Mouse (Mus musculus) kidney, embryonic 16.5 days (tissue): ENCODE results near the gene Acadm. TPM values are rescaled to one million over a fixed set of nuclear protein-coding genes. Genes with fewer than 3 reads are reported as not detected.
A peak's percentile ranks its signal among the peaks of the same experiment; 100 is the strongest.

Experiments
- ATAC-seq: fragments of 200-750 bp; cut with Nextera tagmentation; 2 replicates; pipeline ENCODE4 v1.8.0; 2017; ENCODE audit warnings: moderate TSS enrichment; ENCODE audit not compliant: low FRiP score, low TSS enrichment
- H3K27ac ChIP-seq: fragments of 300-500 bp; sonication (generic); 2 replicates; pipeline ENCODE4 v1.5.1; 2014; ENCODE audit warnings: low read length
- H3K27me3 ChIP-seq: fragments of 300-500 bp; sonication (generic); 2 replicates; pipeline ENCODE4 v1.6.1; 2014; ENCODE audit warnings: low read length, control low read depth, mixed read lengths; ENCODE audit not compliant: insufficient read depth
- H3K36me3 ChIP-seq: fragments of 300-500 bp; sonication (generic); 2 replicates; pipeline ENCODE4 v1.6.1; 2014; ENCODE audit warnings: low read length, control low read depth, mixed read lengths; ENCODE audit not compliant: insufficient read depth
- H3K4me1 ChIP-seq: fragments of 300-500 bp; sonication (generic); 2 replicates; pipeline ENCODE4 v1.6.1; 2014; ENCODE audit warnings: low read length, control low read depth, mixed read lengths; ENCODE audit not compliant: insufficient read depth
- H3K4me2 ChIP-seq: fragments of 300-500 bp; sonication (generic); replicated peaks from 2 replicates; pipeline ENCODE4 v1.6.1; 2014; ENCODE audit warnings: low read depth, low read length
- H3K4me3 ChIP-seq: fragments of 300-500 bp; sonication (generic); 2 replicates; pipeline ENCODE4 v1.5.1; 2014; ENCODE audit warnings: mild to moderate bottlenecking, low read length
- H3K9ac ChIP-seq: fragments of 300-500 bp; sonication (generic); replicated peaks from 2 replicates; pipeline ENCODE4 v1.6.1; 2014; ENCODE audit warnings: low read length
- H3K9me3 ChIP-seq: fragments of 300-500 bp; sonication (generic); 2 replicates; pipeline ENCODE4 v1.6.1; 2016; ENCODE audit warnings: low read length, control low read depth
- WGBS: fragments of 180-500 bp; shearing (Covaris S2); extraction: QIAGEN DNeasy Blood & Tissue Kit; methylation state at CpG from one replicate; pipeline ENCODE4 v1.1.7; 2014; 5-methylcytosine and 5-hydroxymethylcytosine counted together
- polyA plus RNA-seq: library from polyadenylated mRNA; unstranded; fragments of >200 nt; fragmentation: Nextera tagmentation; extraction: Ambion mirVana; gene quantifications from 2 replicates; pipeline ENCODE4 v1.2.1, GENCODE M21; 2015

Gene Acadm
- polyA plus RNA-seq, 1 experiment from 2014 or later: 164 TPM

GRCm38 (mm10) chr3:153906136-153906871 lies 38.1 kb downstream of the Acadm start, which contains the start of gene Msh4:
Gene Msh4 (minus strand): TSS chr3:153906138.
- Histone ChIP-seq H3K9me3 (no peaks in the 10 kb centered on the region), H3K27ac (no peak within 1 kb of the TSS), H3K36me3 (peaks cover 74% of the 10 kb centered on the region), H3K27me3 (no peaks in the 10 kb centered on the region), H3K4me1 (peaks cover 23% of the 10 kb centered on the region), H3K4me3 (no peak within 1 kb of the TSS), H3K4me2 (no peak within 1 kb of the TSS), H3K9ac (no peak within 1 kb of the TSS)
- 86% methylated on average over 9 of the region's 9 CpGs for WGBS
- no peak for ATAC-seq

GRCm38 (mm10) chr3:153905251-153906135 lies 38.9 kb downstream of the Acadm start:
- Histone ChIP-seq H3K27me3 (no peaks in the 10 kb centered on the region), H3K9me3 (no peaks in the 10 kb centered on the region), H3K4me1 (peaks cover 15% of the 10 kb centered on the region), H3K4me3 (no peak overlapping the region), H3K9ac (no peak overlapping the region), H3K27ac (no peak overlapping the region), H3K36me3 (peaks cover 68% of the 10 kb centered on the region), H3K4me2 (no peak overlapping the region)
- WGBS: 88% methylated on average over 49 of the region's 49 CpGs
- ATAC-seq: peak; percentile 55

GRCm38 (mm10) chr3:153904586-153904985 lies 39.8 kb downstream of the Acadm start:
- H3K9me3 ChIP-seq: no peaks in the 10 kb centered on the region
- no peak overlapping the region for H3K9ac ChIP-seq
- no peak overlapping the region for H3K4me3 ChIP-seq
- H3K27ac ChIP-seq: no peak overlapping the region
- peak; percentile 74; the same call in 1 of the 2 replicates for ATAC-seq
- peaks cover 59% of the 10 kb centered on the region for H3K36me3 ChIP-seq
- H3K4me1 ChIP-seq: peaks cover 6% of the 10 kb centered on the region
- no peaks in the 10 kb centered on the region for H3K27me3 ChIP-seq
- 61% methylated on average over 6 of the region's 6 CpGs for WGBS
- no peak overlapping the region for H3K4me2 ChIP-seq

GRCm38 (mm10) chr3:153902595-153902994 lies 41.8 kb downstream of the Acadm start:
- Histone ChIP-seq H3K9me3 (no peaks in the 10 kb centered on the region), H3K4me1 (no peaks in the 10 kb centered on the region), H3K4me2 (no peak overlapping the region), H3K9ac (no peak overlapping the region), H3K4me3 (no peak overlapping the region), H3K27me3 (no peaks in the 10 kb centered on the region), H3K36me3 (peaks cover 40% of the 10 kb centered on the region), H3K27ac (no peak overlapping the region)
- ATAC-seq: no peak
- WGBS: 65% methylated on average over 3 of the region's 3 CpGs

GRCm38 (mm10) chr3:153901904-153902303 lies 42.5 kb downstream of the Acadm start:
- no peak overlapping the region for H3K4me2 ChIP-seq
- no peak overlapping the region for H3K4me3 ChIP-seq
- H3K4me1 ChIP-seq: no peaks in the 10 kb centered on the region
- WGBS: 71% methylated on average over 1 of the region's 1 CpGs
- H3K36me3 ChIP-seq: peaks cover 37% of the 10 kb centered on the region
- no peak overlapping the region for H3K27ac ChIP-seq
- H3K9me3 ChIP-seq: no peaks in the 10 kb centered on the region
- ATAC-seq: no peak
- H3K27me3 ChIP-seq: no peaks in the 10 kb centered on the region
- H3K9ac ChIP-seq: no peak overlapping the region

GRCm38 (mm10) chr3:153897216-153897615 lies 47.2 kb downstream of the Acadm start:
- WGBS: 65% methylated on average over 6 of the region's 6 CpGs
- no peak overlapping the region for H3K4me2 ChIP-seq
- H3K27me3 ChIP-seq: no peaks in the 10 kb centered on the region
- no peak overlapping the region for H3K9ac ChIP-seq
- no peaks in the 10 kb centered on the region for H3K36me3 ChIP-seq
- no peak overlapping the region for H3K4me3 ChIP-seq
- no peaks in the 10 kb centered on the region for H3K4me1 ChIP-seq
- H3K9me3 ChIP-seq: no peaks in the 10 kb centered on the region
- no peak overlapping the region for H3K27ac ChIP-seq
- ATAC-seq: no peak

- Histone ChIP-seq H3K27me3 (no peaks in the 10 kb centered on the region), H3K9ac (no peak overlapping the region), H3K4me3 (no peak overlapping the region), H3K4me2 (no peak overlapping the region), H3K9me3 (no peaks in the 10 kb centered on the region), H3K36me3 (no peaks in the 10 kb centered on the region), H3K27ac (no peak overlapping the region), H3K4me1 (no peaks in the 10 kb centered on the region)
- ATAC-seq: no peak
- WGBS: 89% methylated on average over 3 of the region's 3 CpGs
Measured at GRCm38 (mm10) chr3:153895454-153895853, 49.0 kb downstream of the Acadm start.

GRCm38 (mm10) chr3:153889188-153889781 lies 55.1 kb downstream of the Acadm start:
- Histone ChIP-seq H3K4me3 (no peak overlapping the region), H3K4me2 (no peak overlapping the region), H3K4me1 (no peaks in the 10 kb centered on the region), H3K27ac (no peak overlapping the region), H3K27me3 (no peaks in the 10 kb centered on the region), H3K9ac (no peak overlapping the region), H3K9me3 (no peaks in the 10 kb centered on the region), H3K36me3 (no peaks in the 10 kb centered on the region)
- no peak for ATAC-seq
- WGBS: 78% methylated on average over 7 of the region's 8 CpGs

- Histone ChIP-seq H3K9ac (no peak overlapping the region), H3K27ac (no peak overlapping the region), H3K36me3 (no peaks in the 10 kb centered on the region), H3K4me3 (no peak overlapping the region), H3K4me2 (no peak overlapping the region), H3K27me3 (no peaks in the 10 kb centered on the region), H3K4me1 (no peaks in the 10 kb centered on the region), H3K9me3 (no peaks in the 10 kb centered on the region)
- no peak for ATAC-seq
- WGBS: 71% methylated on average over 6 of the region's 6 CpGs
Measured at GRCm38 (mm10) chr3:153888141-153888540, 56.3 kb downstream of the Acadm start.
